Comparison of ENCODE assay signal across 7 mouse cellular contexts in genomic region chr1:180196508-180196907, GRCm38 (mm10). TPM values are rescaled to one million over a fixed set of nuclear protein-coding genes. Genes with fewer than 3 reads are reported as not detected.
DNase-seq lines count a peak whose midpoint lies in the region; ATAC-seq and TF ChIP-seq lines count a peak whose summit lies in the region.

No protein-coding gene starts in this region.

- H3K27me3 ChIP-seq in lung, embryonic 16.5 days (ENCODE audit: control insufficient read depth, insufficient read depth, low read depth, low read length) = no peaks in the 10 kb centered on the region
- no peaks in the 10 kb centered on the region; the same call in 1 of the 2 replicates for H3K27me3 ChIP-seq in forebrain, postnatal 0 days (ENCODE audit: insufficient read depth, low read length)
- H3K27me3 ChIP-seq in limb, embryonic 10.5 days (ENCODE audit: low read depth, poor library complexity, severe bottlenecking) = peaks cover 10% of the 10 kb centered on the region; the same call in 1 of the 2 replicates
- H3K27me3 ChIP-seq in stomach, embryonic 14.5 days (ENCODE audit: control insufficient read depth, insufficient read depth, low read length) = no peaks in the 10 kb centered on the region

- H3K4me3 ChIP-seq in lung, embryonic 16.5 days (ENCODE audit: low read length) = no peak overlapping the region
- peak overlapping the region; percentile 59 for H3K4me3 ChIP-seq in forebrain, postnatal 0 days (ENCODE audit: low read depth, low read length)
- H3K4me3 ChIP-seq in limb, embryonic 10.5 days = peak overlapping the region; percentile 71; the same call in 1 of the 2 replicates
- H3K4me3 ChIP-seq in stomach, embryonic 14.5 days (ENCODE audit: low read depth, low read length) = peak overlapping the region; percentile 64; the same call in 1 of the 2 replicates

- H3K9me3 ChIP-seq in lung, embryonic 16.5 days (ENCODE audit: control insufficient read depth, low read length) = no peaks in the 10 kb centered on the region
- no peaks in the 10 kb centered on the region for H3K9me3 ChIP-seq in forebrain, postnatal 0 days (ENCODE audit: low read length)
- H3K9me3 ChIP-seq in limb, embryonic 10.5 days (replicated peaks) = no peaks in the 10 kb centered on the region
- no peaks in the 10 kb centered on the region for H3K9me3 ChIP-seq in stomach, embryonic 14.5 days (ENCODE audit: control insufficient read depth, low read depth, low read length)

- TF ChIP-seq CTCF in forebrain, postnatal 0 days (IDR thresholded peaks at IDR 0.05; ENCODE audit: low read depth) = no peak

- no peak overlapping the region for H3K9ac ChIP-seq in lung, embryonic 16.5 days (ENCODE audit: low read length)
- peak overlapping the region; percentile 49; the same call in 1 of the 2 replicates for H3K9ac ChIP-seq in forebrain, postnatal 0 days
- no peak overlapping the region for H3K9ac ChIP-seq in stomach, embryonic 14.5 days (replicated peaks; ENCODE audit: low read depth, low read length)

- H3K4me1 ChIP-seq in lung, embryonic 16.5 days (replicated peaks; ENCODE audit: control insufficient read depth, insufficient read depth, low read length) = peaks cover 10% of the 10 kb centered on the region
- peaks cover 6% of the 10 kb centered on the region; the same call in 1 of the 2 replicates for H3K4me1 ChIP-seq in forebrain, postnatal 0 days (ENCODE audit: insufficient read depth)
- peaks cover 13% of the 10 kb centered on the region for H3K4me1 ChIP-seq in limb, embryonic 10.5 days
- 0 out of 2 replicates have a peak, but pooled peaks cover 2% of the 10 kb centered on the region for H3K4me1 ChIP-seq in stomach, embryonic 14.5 days (ENCODE audit: control insufficient read depth, insufficient read depth, low read length)

- 88% methylated on average over 9 of the region's 9 CpGs for WGBS in lung, embryonic 16.5 days
- 83% methylated on average over 9 of the region's 9 CpGs for WGBS in forebrain, postnatal 0 days
- WGBS in limb, embryonic 10.5 days = 94% methylated on average over 9 of the region's 9 CpGs
- WGBS in stomach, embryonic 14.5 days = 90% methylated on average over 9 of the region's 9 CpGs

- DNase-seq in lung, postnatal 10 days = no peak
- DNase-seq in forebrain, postnatal 0 days = no peak
- DNase-seq in limb, embryonic 10.5 days (ENCODE audit: low spot score) = no peak
- no peak for DNase-seq in urinary bladder, adult 18-20 months (ENCODE audit: low spot score in 2 of 2)
- DNase-seq in frontal cortex, adult 2 months (ENCODE audit: extremely low spot score in 1 of 2, low spot score in 1 of 2) = no peak

- ATAC-seq in lung, embryonic 16.5 days (ENCODE audit: low read depth) = no peak
- no peak for ATAC-seq in forebrain, postnatal 0 days
- ATAC-seq in stomach, embryonic 14.5 days (ENCODE audit: insufficient number of reproducible peaks, insufficient read depth, low FRiP score, low read depth) = no peak

- no peak overlapping the region for H3K27ac ChIP-seq in lung, embryonic 16.5 days (ENCODE audit: low read length)
- H3K27ac ChIP-seq in forebrain, postnatal 0 days (ENCODE audit: low read depth, low read length) = peak overlapping the region; percentile 66; the same call in 1 of the 2 replicates
- peak overlapping the region; percentile 67 for H3K27ac ChIP-seq in limb, embryonic 10.5 days
- no peak overlapping the region for H3K27ac ChIP-seq in stomach, embryonic 14.5 days (ENCODE audit: low read length)

- H3K36me3 ChIP-seq in lung, embryonic 16.5 days (ENCODE audit: control insufficient read depth, insufficient read depth, low read length) = no peaks in the 10 kb centered on the region
- H3K36me3 ChIP-seq in forebrain, postnatal 0 days (ENCODE audit: insufficient read depth) = no peaks in the 10 kb centered on the region
- no peaks in the 10 kb centered on the region for H3K36me3 ChIP-seq in limb, embryonic 10.5 days
- H3K36me3 ChIP-seq in stomach, embryonic 14.5 days (ENCODE audit: control insufficient read depth, insufficient read depth, low read length) = no peaks in the 10 kb centered on the region

- peak overlapping the region; percentile 98 for H3K4me2 ChIP-seq in lung, embryonic 16.5 days (ENCODE audit: low read depth, low read length)
- peak overlapping the region; percentile 99 for H3K4me2 ChIP-seq in forebrain, postnatal 0 days (ENCODE audit: low read depth)
- peak overlapping the region; percentile 53 for H3K4me2 ChIP-seq in stomach, embryonic 14.5 days (replicated peaks; ENCODE audit: low read depth, low read length)

RNA-seq across cellular contexts. Expression of gene Coq8a, which starts 2.9 kb away (rescaled TPM):
- 11.2 and 15.5 TPM in 2 replicates for polyA plus RNA-seq in lung, embryonic 16.5 days (2015; fragmentation: Nextera tagmentation; extraction: Ambion mirVana)
- total RNA-seq in forebrain, postnatal 0 days (2014; rRNA removed) = 1.8 and 3.2 TPM in 2 replicates
- 7.1 and 7.3 TPM in 2 replicates for polyA plus RNA-seq in forebrain, postnatal 0 days (2015; fragmentation: Nextera tagmentation; extraction: Ambion mirVana)
- 2.1 and 2.4 TPM in 2 replicates for polyA plus RNA-seq in limb, embryonic 10.5 days (2016; fragmentation: Nextera tagmentation; extraction: Ambion mirVana)
- polyA plus RNA-seq in stomach, embryonic 14.5 days (2014; fragmentation: Nextera tagmentation; extraction: Ambion mirVana) = 13.3 and 17.1 TPM in 2 replicates
- 35.7 and 39.5 TPM in 2 replicates for polyA plus RNA-seq in frontal cortex, adult 2 months (2012; rRNA removed)

Comparison
In these comparisons a context has a peak if more than half of its experiments do, and no peak if none do; other contexts are left out.
1. H3K27ac ChIP-seq: peak in forebrain, postnatal 0 days (single experiment) and limb, embryonic 10.5 days (single experiment); none in lung, embryonic 16.5 days (single experiment) and stomach, embryonic 14.5 days (single experiment).
2. Peak in every context shown above with its lines, with median percentiles within 50 percentile points of each other: H3K4me2 ChIP-seq.